Mouse (Mus musculus): ENCODE data around the gene Zup1. TPM values are rescaled to one million over a fixed set of nuclear protein-coding genes. Genes with fewer than 3 reads are reported as not detected.
"Not testable (repeated sequence)": the region's sequence is repeated elsewhere in the genome, so short reads cannot be mapped to it uniquely, and the experiment has no call there.

The Zup1 gene
- total RNA-seq, 1 experiment: 14.2 TPM

DNA sequence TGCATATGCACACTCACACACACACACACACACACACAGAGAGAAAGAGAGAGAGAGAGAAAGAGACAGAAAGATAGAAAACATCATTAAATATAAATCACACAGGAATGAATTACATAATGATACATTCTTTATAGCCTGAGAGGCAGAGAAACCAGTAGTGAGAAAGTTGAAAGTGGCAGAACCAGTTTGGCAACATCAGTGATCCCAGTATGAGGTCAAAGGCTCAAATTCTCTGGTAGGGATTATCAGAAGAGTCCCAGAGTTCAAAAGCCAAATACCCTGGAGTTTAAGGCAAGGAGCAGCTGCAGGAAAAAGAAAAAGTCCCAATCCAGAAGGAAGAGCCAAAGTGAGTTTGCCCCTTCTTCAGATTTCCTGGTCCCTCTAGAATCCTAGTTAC lies 10.4 kb downstream of the Zup1 start:
- Histone ChIP-seq H3K4me1 (ENCODE audit: control insufficient read depth in 2 of 2, insufficient read depth in 2 of 2, low read length in 2 of 2, poor library complexity in 1 of 2) (peaks cover 3 to 5% of the 10 kb centered on the region in 2 experiments; a peak in 2 of 4 replicates), H3K4me3 (ENCODE audit: insufficient read depth in 1 of 2, low read depth in 1 of 2, low read length in 2 of 2, poor library complexity in 1 of 2, severe bottlenecking in 1 of 2) (no peak overlapping the region), H3K27ac (ENCODE audit: insufficient read depth, low read depth, low read length, poor library complexity, severe bottlenecking) (no peak overlapping the region), H3K9ac (ENCODE audit: insufficient read depth, low read depth, low read length, poor library complexity, severe bottlenecking) (no peak overlapping the region), H3K9me3 (ENCODE audit: control insufficient read depth, insufficient read depth, low read depth, low read length) (no peaks in the 10 kb centered on the region), H3K36me3 (ENCODE audit: control insufficient read depth, insufficient read depth, low read length, poor library complexity, severe bottlenecking) (no peaks in the 10 kb centered on the region)
- no peak for DNase-seq (ENCODE audit: low read depth, low spot score)
- in situ Hi-C loops (cut with MboI; ENCODE audit: low sequenced_read_pairs in 2 of 2, unreplicated experiment in 2 of 2): no loop called here
- TF ChIP-seq CHD2 (IDR thresholded peaks at IDR 0.05; ENCODE audit: low read depth, low read length) (no peak), HCFC1 (IDR thresholded peaks at IDR 0.05; ENCODE audit: borderline replicate concordance, insufficient read depth, low read length) (no peak), ZC3H11A (IDR thresholded peaks at IDR 0.05; ENCODE audit: borderline replicate concordance, low read depth, low read length) (no peak), MAFK (IDR thresholded peaks at IDR 0.05; ENCODE audit: insufficient read depth, low read depth, low read length) (no peak), ZNF384 (IDR thresholded peaks at IDR 0.05; ENCODE audit: low read depth, low read length) (no peak)

DNA sequence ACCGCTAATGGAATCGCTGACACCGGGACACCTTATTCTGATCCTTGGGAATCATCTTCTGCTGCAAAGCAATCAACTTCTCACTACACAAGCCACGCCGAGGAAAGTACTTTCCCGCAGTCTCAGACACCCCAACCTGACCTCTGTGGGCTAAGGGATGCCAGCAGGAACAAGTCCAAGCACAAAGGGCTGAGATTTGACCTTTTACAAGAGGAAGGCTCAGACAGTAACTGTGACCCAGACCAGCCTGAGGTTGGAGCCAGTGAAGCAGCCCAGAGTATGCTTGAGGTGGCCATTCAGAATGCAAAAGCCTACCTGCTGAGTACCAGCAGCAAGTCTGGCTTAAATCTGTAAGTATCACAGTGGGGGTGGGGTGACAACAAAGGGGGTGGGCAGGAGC lies 45.6 kb downstream of the Zup1 start:
- peak overlapping the region; percentile 39 to 59 for H3K4me3 ChIP-seq (ENCODE audit: insufficient read depth in 1 of 2, low read depth in 1 of 2, low read length in 2 of 2, poor library complexity in 1 of 2, severe bottlenecking in 1 of 2)
- DNase-seq (ENCODE audit: low read depth, low spot score): peak; percentile 29
- no peaks in the 10 kb centered on the region for H3K36me3 ChIP-seq (ENCODE audit: control insufficient read depth, insufficient read depth, low read length, poor library complexity, severe bottlenecking)
- H3K4me1 ChIP-seq (ENCODE audit: control insufficient read depth in 2 of 2, insufficient read depth in 2 of 2, low read length in 2 of 2, poor library complexity in 1 of 2): no peaks in the 10 kb centered on the region; a peak in 1 of 4 replicates
- H3K9me3 ChIP-seq (ENCODE audit: control insufficient read depth, insufficient read depth, low read depth, low read length): no peaks in the 10 kb centered on the region
- peak overlapping the region; percentile 68; the same call in 1 of the 2 replicates for H3K9ac ChIP-seq (ENCODE audit: insufficient read depth, low read depth, low read length, poor library complexity, severe bottlenecking)
- in situ Hi-C loops (cut with MboI; ENCODE audit: low sequenced_read_pairs in 2 of 2, unreplicated experiment in 2 of 2): no loop called here
- H3K27ac ChIP-seq (ENCODE audit: insufficient read depth, low read depth, low read length, poor library complexity, severe bottlenecking): peak overlapping the region; percentile 94
- TF ChIP-seq MAFK (IDR thresholded peaks at IDR 0.05; ENCODE audit: insufficient read depth, low read depth, low read length): no peak
- TF ChIP-seq CHD2 (IDR thresholded peaks at IDR 0.05; ENCODE audit: low read depth, low read length): 0 out of 2 replicates have a peak, but pooled peaks have one; percentile 10
- no peak for TF ChIP-seq HCFC1 (IDR thresholded peaks at IDR 0.05; ENCODE audit: borderline replicate concordance, insufficient read depth, low read length)
- TF ChIP-seq ZNF384 (IDR thresholded peaks at IDR 0.05; ENCODE audit: low read depth, low read length): no peak
- TF ChIP-seq ZC3H11A (IDR thresholded peaks at IDR 0.05; ENCODE audit: borderline replicate concordance, low read depth, low read length): no peak

DNA sequence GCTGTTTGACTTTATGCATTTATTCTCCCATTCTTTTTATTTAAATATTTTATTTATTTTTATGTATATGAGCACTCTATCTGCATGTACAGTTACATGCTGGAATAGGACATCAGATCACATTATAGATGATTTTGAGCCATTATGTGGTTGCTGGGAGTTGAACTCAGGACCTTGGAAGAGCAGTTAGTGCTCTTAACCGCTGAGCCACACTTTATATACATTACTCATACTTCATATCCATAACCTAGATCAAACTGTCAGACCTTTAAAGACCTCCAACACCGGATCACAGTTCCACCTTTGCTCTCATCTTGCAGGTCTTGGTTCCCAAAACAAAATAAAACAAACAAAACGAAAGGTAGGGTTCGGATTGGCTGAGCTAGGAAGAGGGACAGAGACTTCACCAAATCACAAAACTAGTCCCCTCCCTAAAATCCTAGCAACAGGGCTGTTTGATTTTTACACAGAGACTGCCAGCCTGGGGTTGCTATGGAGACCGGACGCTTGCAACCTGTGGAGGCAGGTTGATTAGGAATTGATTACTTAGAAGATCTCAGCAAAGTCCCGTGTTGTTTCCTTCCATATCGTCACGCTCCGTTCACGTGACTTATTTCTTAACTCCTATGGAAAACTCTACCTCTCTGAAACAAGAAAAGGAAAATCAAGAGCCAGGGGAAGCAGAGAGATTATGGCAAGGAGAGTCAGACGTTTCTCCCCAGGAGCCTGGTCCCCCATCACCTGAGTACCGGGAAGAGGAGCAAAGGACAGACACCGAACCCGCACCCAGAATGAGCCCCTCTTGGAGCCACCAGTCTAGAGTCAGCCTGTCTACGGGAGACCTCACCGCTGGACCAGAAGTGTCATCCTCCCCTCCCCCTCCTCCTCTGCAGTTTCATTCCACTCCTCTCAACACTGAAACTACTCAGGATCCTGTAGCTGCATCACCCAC lies 46.3 kb downstream of the Zup1 start, which contains the start of gene Rsph4a:
Rsph4a (plus strand) TSS at position 582 of the 952 bp plus-strand sequence.
- TF ChIP-seq ZNF384 (IDR thresholded peaks at IDR 0.05; ENCODE audit: low read depth, low read length): no peak
- TF ChIP-seq CHD2 (IDR thresholded peaks at IDR 0.05; ENCODE audit: low read depth, low read length): peak; percentile 93
- no peak for TF ChIP-seq MAFK (IDR thresholded peaks at IDR 0.05; ENCODE audit: insufficient read depth, low read depth, low read length)
- no peak for TF ChIP-seq ZC3H11A (IDR thresholded peaks at IDR 0.05; ENCODE audit: borderline replicate concordance, low read depth, low read length)
- 0 out of 2 replicates have a peak, but pooled peaks have one; percentile 23 for TF ChIP-seq HCFC1 (IDR thresholded peaks at IDR 0.05; ENCODE audit: borderline replicate concordance, insufficient read depth, low read length)
- peak within 1 kb of the TSS; percentile 68; the same call in 1 of the 2 replicates for H3K9ac ChIP-seq (ENCODE audit: insufficient read depth, low read depth, low read length, poor library complexity, severe bottlenecking)

DNA sequence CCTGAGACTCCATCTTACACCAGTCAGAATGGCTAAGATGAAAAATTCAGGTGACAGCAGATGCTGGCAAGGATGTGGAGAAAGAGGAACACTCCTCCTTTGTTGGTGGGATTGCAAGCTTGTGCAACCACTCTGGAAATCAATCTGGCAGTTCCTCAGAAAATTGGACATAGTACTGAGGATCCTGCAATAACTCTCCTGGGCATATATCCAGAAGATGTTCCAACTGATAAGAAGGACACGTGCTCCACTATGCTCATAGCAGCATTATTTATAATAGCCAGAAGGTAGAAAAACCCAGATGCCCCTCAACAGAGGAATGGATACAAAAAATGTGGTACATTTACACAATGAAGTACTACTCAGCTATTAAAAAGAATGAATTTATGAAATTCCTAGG lies 49.5 kb downstream of the Zup1 start:
- H3K36me3 ChIP-seq (ENCODE audit: control insufficient read depth, insufficient read depth, low read length, poor library complexity, severe bottlenecking); H3K4me1 ChIP-seq (ENCODE audit: control insufficient read depth in 2 of 2, insufficient read depth in 2 of 2, low read length in 2 of 2, poor library complexity in 1 of 2); H3K9ac ChIP-seq (ENCODE audit: insufficient read depth, low read depth, low read length, poor library complexity, severe bottlenecking); H3K9me3 ChIP-seq (ENCODE audit: control insufficient read depth, insufficient read depth, low read depth, low read length); H3K4me3 ChIP-seq (ENCODE audit: insufficient read depth in 1 of 2, low read depth in 1 of 2, low read length in 2 of 2, poor library complexity in 1 of 2, severe bottlenecking in 1 of 2); in situ Hi-C loops (cut with MboI; ENCODE audit: low sequenced_read_pairs in 2 of 2, unreplicated experiment in 2 of 2); DNase-seq (ENCODE audit: low read depth, low spot score); H3K27ac ChIP-seq (ENCODE audit: insufficient read depth, low read depth, low read length, poor library complexity, severe bottlenecking): not testable (repeated sequence)

More for the DNA sequence above, 46.3 kb downstream of the Zup1 start, which contains the start of gene Rsph4a:
- Histone ChIP-seq H3K4me3 (ENCODE audit: insufficient read depth in 1 of 2, low read depth in 1 of 2, low read length in 2 of 2, poor library complexity in 1 of 2, severe bottlenecking in 1 of 2) (peak within 1 kb of the TSS; percentile 39 to 59), H3K9me3 (ENCODE audit: control insufficient read depth, insufficient read depth, low read depth, low read length) (no peaks in the 10 kb centered on the region), H3K36me3 (ENCODE audit: control insufficient read depth, insufficient read depth, low read length, poor library complexity, severe bottlenecking) (no peaks in the 10 kb centered on the region), H3K4me1 (ENCODE audit: control insufficient read depth in 2 of 2, insufficient read depth in 2 of 2, low read length in 2 of 2, poor library complexity in 1 of 2) (no peaks in the 10 kb centered on the region; a peak in 1 of 4 replicates), H3K27ac (ENCODE audit: insufficient read depth, low read depth, low read length, poor library complexity, severe bottlenecking) (peak within 1 kb of the TSS; percentile 94)
- peak; percentile 81 for DNase-seq (ENCODE audit: low read depth, low spot score)
- in situ Hi-C loops (cut with MboI; ENCODE audit: low sequenced_read_pairs in 2 of 2, unreplicated experiment in 2 of 2): no loop called here

DNA sequence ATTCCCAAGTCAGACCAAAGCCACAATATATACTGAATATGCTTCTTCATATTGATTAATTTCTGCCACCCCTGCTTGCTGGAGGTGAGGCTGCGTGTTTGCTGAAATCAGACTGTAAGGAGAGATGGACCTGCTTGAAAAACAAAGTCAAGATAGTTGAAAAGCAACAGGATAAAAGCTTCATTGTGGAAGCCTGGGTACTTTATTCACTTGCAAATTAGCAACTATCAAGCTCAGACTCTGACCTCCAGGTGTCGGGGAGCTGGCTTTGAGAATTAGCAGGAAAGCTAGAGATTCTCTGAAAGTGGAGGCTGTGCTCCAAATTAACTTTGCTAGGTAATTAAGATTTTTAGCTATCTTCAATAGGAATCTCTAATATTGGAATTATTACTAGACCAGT lies 68.7 kb downstream of the Zup1 start:
- H3K4me3 ChIP-seq (ENCODE audit: insufficient read depth in 1 of 2, low read depth in 1 of 2, low read length in 2 of 2, poor library complexity in 1 of 2, severe bottlenecking in 1 of 2); in situ Hi-C loops (cut with MboI; ENCODE audit: low sequenced_read_pairs in 2 of 2, unreplicated experiment in 2 of 2); H3K4me1 ChIP-seq (ENCODE audit: control insufficient read depth in 2 of 2, insufficient read depth in 2 of 2, low read length in 2 of 2, poor library complexity in 1 of 2); H3K27ac ChIP-seq (ENCODE audit: insufficient read depth, low read depth, low read length, poor library complexity, severe bottlenecking); DNase-seq (ENCODE audit: low read depth, low spot score); H3K9ac ChIP-seq (ENCODE audit: insufficient read depth, low read depth, low read length, poor library complexity, severe bottlenecking); H3K9me3 ChIP-seq (ENCODE audit: control insufficient read depth, insufficient read depth, low read depth, low read length); H3K36me3 ChIP-seq (ENCODE audit: control insufficient read depth, insufficient read depth, low read length, poor library complexity, severe bottlenecking): not testable (repeated sequence)
